Mouse (Mus musculus) adipocyte (in vitro differentiated cells): ENCODE results near the gene Pih1d2.
"Not testable (repeated sequence)": the region's sequence is repeated elsewhere in the genome, so short reads cannot be mapped to it uniquely, and the experiment has no call there.

Source experiments
- DNase-seq: peaks from one replicate; pipeline ENCODE4 v3.0.0-alpha.2; 2016; ENCODE audit warnings: low spot score

Gene Pih1d2

DNA sequence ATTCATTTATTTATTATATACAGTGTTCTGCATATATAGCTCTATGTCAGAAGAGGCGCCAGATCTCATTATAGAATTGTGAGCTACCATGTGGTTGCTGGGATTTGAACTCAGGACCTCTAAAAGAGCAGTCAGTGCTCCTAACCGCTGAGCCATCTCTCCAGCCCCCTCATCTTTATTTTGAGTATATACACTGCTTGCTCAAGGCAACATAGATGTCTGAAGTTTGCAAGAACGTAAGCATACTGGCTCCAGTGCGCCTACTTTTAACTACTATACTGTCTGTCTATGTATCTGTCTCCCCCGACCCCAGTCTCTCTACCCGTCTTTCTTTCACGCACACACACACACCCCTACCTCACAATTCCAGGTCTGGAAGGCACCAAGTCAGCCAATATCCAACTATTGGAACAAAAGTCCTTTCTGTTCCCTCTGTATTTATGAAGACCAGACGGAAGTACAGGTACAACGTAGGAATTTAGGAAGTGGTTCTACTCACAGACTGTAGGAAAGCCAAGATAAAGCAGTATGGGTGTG is 741 bp downstream of the Pih1d2 start:
- DNase-seq, result no peak

DNA sequence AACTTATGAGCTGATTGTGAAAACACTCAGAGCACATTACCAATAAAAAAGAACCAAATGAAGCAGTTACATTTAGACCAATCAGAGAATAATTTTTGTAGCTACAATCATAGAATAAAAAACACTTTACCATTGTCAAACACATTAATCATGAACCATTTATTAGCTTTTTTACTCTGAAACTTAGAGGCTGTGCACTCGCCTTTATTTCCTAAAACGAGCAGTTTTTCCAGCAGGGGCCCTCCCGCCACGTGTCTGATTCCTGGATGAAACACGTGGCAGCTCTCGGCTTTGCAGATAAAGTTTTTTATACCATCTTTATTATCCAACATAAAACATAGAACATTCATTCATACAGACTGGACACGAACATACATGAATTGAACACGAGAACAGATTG is 13.8 kb downstream of the Pih1d2 start:
- not testable (repeated sequence) for DNase-seq

DNA sequence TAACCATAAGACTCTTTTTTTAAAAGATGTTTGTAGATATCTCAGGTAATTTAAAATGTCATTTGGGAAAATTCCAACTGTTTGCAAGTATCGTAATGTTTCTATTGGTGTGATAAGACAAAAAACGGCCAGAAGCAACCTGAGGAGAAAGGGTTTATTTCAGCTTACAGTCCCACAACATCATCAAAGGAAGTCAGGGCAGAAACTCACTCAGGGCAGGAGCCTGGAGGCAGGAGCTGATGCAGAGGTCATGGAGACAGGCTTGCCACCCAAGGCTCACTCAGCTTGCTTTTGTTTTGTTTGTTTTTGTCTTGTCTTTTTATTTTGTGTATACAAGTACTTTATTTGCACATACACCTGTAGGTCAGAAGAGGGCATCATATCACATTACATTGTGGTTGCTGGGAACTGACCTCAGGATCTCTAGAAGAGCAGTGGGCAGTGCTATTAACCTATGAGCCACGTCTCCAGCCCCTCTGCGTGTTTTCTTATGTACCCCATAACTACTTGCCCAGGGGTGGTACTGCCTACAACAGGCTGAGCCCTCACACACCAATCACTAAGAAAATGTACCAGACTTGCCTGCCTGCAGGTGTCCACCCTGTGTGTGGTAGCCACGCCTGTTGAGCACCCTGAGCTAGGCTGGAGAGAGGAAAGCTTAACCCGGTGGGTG is 15.0 kb downstream of the Pih1d2 start:
- DNase-seq, result no peak

DNA sequence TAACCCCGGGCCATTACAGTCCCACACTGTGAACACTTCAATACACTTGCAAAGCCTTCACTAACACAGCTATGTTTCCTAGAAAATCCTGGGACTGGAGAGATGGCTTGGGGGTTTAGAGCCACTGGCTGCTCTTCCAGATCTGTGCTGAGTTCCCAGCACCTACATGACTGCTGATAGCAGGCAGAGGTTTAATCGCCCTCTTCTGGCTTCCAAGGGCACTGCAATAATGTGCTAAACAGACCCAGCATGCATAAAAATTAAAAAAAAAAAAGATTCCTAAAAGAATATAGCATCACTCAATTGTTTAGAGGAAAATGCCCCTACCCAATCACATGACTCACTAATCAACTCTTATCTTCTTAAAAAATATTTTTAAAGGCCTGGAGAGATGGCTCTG is 15.9 kb downstream of the Pih1d2 start:
- peak; percentile 30 for DNase-seq

DNA sequence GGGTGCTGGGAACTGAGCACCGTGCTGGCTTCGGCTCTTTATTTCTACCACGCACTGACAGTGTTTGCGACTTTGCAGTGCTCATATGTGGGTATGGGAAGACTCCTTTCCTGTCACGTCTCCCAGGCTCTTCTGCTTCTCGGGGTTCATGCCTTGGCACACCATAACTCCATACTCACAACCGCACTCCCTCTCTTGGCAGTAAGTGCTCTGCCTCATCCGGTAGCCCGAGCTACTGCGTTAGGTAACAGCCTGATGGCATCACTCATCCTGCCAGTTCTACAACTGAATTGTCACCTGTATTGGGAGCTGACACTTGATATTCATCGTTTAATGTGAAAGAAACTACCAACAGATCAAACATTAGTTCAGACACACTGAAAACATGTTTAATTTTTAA is 17.1 kb downstream of the Pih1d2 start:
- no peak for DNase-seq

DNA sequence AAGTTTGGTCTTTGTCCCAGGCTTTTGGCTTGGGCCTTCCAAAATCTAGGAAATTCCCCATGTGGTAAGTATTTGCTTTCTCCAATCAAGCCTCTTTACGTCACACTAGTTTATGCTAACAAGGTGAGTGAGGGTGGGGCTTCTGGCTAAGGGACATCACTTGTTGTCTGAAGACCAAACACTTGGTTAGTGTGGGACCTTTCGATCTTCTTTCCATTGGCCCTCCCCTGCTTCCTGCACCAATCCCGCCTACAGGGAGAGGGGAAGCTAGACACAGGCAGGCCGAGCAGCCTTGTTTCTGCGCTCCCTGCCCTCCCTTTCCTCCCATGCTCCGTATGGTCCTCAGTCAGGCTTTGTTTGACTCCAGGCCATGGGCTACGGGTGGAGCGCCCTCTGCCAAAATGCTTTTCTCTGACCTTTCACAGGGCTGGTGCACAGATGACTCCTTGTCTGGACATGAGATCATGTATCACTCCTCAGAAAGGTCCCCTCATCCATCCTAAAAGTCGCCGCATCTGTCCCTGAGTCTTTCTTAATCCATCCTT is 29.8 kb downstream of the Pih1d2 start:
- DNase-seq, result no peak

GRCm38 (mm10) chr9:50650503-50650902 is 33.4 kb downstream of the Pih1d2 start:
- DNase-seq, result no peak

- DNase-seq, result peak; percentile 42
Observed at GRCm38 (mm10) chr9:50658391-50658790, 41.3 kb downstream of the Pih1d2 start.

GRCm38 (mm10) chr9:50658941-50659388 is 41.8 kb downstream of the Pih1d2 start:
- DNase-seq, result peak; percentile 52

DNA sequence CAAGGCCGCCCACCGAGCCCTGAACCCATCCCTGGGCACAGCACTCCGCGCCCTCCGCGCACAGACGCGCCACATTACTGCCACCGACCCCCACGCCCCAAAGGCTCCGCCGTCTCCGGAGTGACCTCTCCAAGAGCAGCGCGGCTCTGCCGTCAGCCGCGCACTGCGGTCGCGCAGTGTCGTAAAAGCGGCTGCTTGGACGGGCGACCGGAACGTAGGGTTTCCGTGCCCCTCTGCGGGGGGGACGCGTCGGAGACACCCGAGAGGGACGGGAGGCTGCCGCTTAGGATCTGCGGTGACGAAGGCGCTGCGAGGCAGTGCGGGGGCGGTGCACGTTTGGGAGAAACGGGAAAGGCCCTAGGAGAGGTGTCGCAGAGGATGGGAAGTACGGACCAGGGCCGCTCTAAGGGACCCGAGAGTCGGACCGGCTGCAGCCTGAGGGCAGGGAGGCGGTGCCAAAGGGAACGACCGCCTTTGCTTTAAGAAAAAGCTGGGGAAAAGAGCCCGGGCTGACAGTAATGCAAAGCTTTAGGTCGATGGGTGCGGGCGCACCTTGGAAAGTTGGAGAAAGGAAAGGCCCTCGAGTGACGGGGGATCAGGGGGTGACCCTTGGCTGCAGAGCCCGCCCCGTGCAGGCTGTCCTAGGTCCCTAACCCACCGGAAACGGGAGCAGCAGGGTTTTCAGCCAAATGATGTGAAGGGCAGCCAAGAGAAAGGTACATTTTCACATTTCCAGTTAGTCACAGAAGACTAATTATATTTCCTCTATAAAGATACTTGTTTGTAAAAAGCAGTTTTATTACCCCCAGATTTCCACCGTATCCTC is 42.5 kb downstream of the Pih1d2 start, which contains the start of gene Dlat:
Dlat (minus strand) TSS at position 389 of the 826 bp plus-strand sequence.
- DNase-seq, result peak; percentile 77

- peak; percentile 79 for DNase-seq
Observed at GRCm38 (mm10) chr9:50660431-50660830, 43.3 kb downstream of the Pih1d2 start.

DNA sequence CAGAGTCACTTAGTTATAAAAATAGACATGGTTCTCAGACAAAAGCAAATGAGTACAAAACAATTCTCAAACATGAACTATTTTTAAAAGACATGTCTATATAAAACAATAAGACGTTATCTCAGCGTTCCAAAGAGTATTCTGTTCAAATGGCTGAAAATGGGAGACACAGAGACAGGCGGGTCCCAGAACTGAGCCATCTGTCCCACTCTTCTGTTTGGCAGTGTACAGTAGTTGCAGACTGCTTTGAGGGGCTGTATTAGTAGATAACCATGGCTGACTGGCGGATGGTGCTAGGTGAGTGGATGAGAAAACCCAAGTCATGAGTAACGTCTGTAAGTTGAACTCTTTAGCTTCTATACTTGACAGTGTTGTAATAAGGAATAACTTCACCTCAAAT is 47.7 kb downstream of the Pih1d2 start:
- no peak for DNase-seq

GRCm38 (mm10) chr9:50666442-50666841 is 49.3 kb downstream of the Pih1d2 start:
- DNase-seq, result no peak

DNA sequence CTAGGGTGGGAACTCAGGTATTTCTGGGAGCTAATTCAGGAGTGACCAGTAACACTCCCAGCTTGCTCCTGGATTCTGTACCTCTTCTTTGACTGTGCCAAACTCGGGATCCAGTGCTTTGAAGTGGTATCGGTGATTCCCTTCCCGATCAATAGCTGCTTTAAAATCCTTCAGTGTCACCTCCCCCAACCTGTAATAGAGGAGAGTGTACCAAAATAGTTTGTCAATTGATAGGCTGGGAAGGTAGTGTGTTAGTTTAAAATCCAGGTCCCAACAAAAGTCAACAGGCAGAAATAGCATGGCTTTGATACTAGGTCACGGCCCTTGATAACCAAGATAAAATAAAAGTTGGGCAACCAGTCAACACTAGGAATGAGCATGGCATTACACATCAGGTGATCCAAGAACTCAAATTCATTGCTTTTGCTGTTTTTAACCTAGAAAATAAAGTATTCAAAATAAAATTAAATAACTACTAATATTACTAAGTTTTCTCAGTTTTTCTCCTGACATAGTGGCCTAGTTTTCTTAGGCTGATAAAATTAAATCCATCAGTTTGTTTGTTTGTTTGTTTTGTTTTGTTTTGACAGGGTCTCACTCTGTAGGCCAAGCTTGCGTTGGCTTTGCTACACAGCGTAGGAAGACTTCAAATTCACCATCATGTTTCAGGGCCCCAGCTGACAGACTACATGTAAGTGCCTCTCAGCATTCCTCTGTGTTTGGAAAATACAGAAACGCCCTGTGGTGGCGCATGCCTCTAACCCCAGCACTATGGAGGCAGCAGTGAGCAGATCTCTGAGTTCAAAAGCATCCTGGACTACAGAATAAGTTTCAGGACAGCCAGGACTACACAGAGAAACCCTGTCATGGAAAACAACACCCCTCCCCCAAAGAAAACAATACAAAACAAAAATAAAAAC is 50.7 kb downstream of the Pih1d2 start:
- DNase-seq, result no peak

- DNase-seq, result peak; percentile 56
Observed at GRCm38 (mm10) chr9:50670690-50671089, 53.6 kb downstream of the Pih1d2 start.
